Mouse (Mus musculus) heart, embryonic 16.5 days (tissue): ENCODE results near the gene Pou3f1. TPM values are rescaled to one million over a fixed set of nuclear protein-coding genes. Genes with fewer than 3 reads are reported as not detected.

Source experiments
- ATAC-seq: fragments of 200-750 bp; cut with Nextera tagmentation; replicated peaks from 2 replicates; pipeline ENCODE4 v1.8.0; 2017; ENCODE audit warnings: moderate number of reproducible peaks; ENCODE audit not compliant: insufficient read depth, low FRiP score; ENCODE audit errors: extremely low read depth
- H3K27ac ChIP-seq: fragments of 300-500 bp; sonication (generic); 2 replicates; pipeline ENCODE4 v1.5.1; 2014; ENCODE audit warnings: mild to moderate bottlenecking, low read length, control low read depth, moderate library complexity
- H3K27me3 ChIP-seq: fragments of 300-500 bp; sonication (generic); 2 replicates; pipeline ENCODE4 v1.6.1; 2014; ENCODE audit warnings: low read length, mixed read lengths; ENCODE audit not compliant: control insufficient read depth, insufficient read depth
- H3K36me3 ChIP-seq: fragments of 300-500 bp; sonication (generic); 2 replicates; pipeline ENCODE4 v1.6.1; 2014; ENCODE audit not compliant: control insufficient read depth, insufficient read depth
- H3K4me1 ChIP-seq: fragments of 300-500 bp; sonication (generic); 2 replicates; pipeline ENCODE4 v1.6.1; 2014; ENCODE audit warnings: low read length, mixed read lengths; ENCODE audit not compliant: control insufficient read depth, insufficient read depth
- H3K4me2 ChIP-seq: fragments of 300-500 bp; sonication (generic); 2 replicates; pipeline ENCODE4 v1.6.1; 2014; ENCODE audit warnings: low read depth, mild to moderate bottlenecking, control low read depth, low read length
- H3K4me3 ChIP-seq: fragments of 300-500 bp; sonication (generic); 2 replicates; pipeline ENCODE4 v1.5.1; 2014; ENCODE audit warnings: mild to moderate bottlenecking, control low read depth, low read length
- H3K9ac ChIP-seq: fragments of 300-500 bp; sonication (generic); 2 replicates; pipeline ENCODE4 v1.6.1; 2014; ENCODE audit warnings: low read length, control low read depth
- H3K9me3 ChIP-seq: fragments of 300-500 bp; sonication (generic); replicated peaks from 2 replicates; pipeline ENCODE4 v1.6.1; 2016; ENCODE audit warnings: low read length; ENCODE audit not compliant: control insufficient read depth
- WGBS: fragments of 180-500 bp; shearing (Covaris S2); extraction: QIAGEN DNeasy Blood & Tissue Kit; methylation state at CpG from one replicate; pipeline ENCODE4 v1.1.7; 2014; 5-methylcytosine and 5-hydroxymethylcytosine counted together
- polyA plus RNA-seq: library from polyadenylated mRNA; unstranded; fragments of >200 nt; fragmentation: Nextera tagmentation; extraction: Ambion mirVana; gene quantifications from 2 replicates; pipeline ENCODE4 v1.2.1, GENCODE M21; 2015

Gene Pou3f1
- polyA plus RNA-seq = 0.15 and 0.17 TPM in 2 replicates

- H3K27me3 ChIP-seq = peaks cover 63% of the 10 kb centered on the region
- H3K9ac ChIP-seq = peak within 1 kb of the TSS; percentile 64
- H3K9me3 ChIP-seq = no peaks in the 10 kb centered on the region
- ATAC-seq = no peak
- H3K36me3 ChIP-seq = no peaks in the 10 kb centered on the region
- peak within 1 kb of the TSS; percentile 67 for H3K4me3 ChIP-seq
- peaks cover 11% of the 10 kb centered on the region; the same call in 1 of the 2 replicates for H3K4me1 ChIP-seq
- H3K27ac ChIP-seq = no peak within 1 kb of the TSS
- H3K4me2 ChIP-seq = peak within 1 kb of the TSS; percentile 98
- WGBS = 4% methylated on average over 15 of the region's 15 CpGs
Observed at GRCm38 (mm10) chr4:124656518-124656853, at the start of gene Pou3f1. Gene Pou3f1 (plus strand): TSS chr4:124656807.

GRCm38 (mm10) chr4:124607166-124607565 lies 49.4 kb upstream of the Pou3f1 start:
- H3K4me3 ChIP-seq = no peak overlapping the region
- no peaks in the 10 kb centered on the region for H3K9me3 ChIP-seq
- no peaks in the 10 kb centered on the region; the same call in 1 of the 2 replicates for H3K4me1 ChIP-seq
- no peaks in the 10 kb centered on the region for H3K36me3 ChIP-seq
- H3K4me2 ChIP-seq = no peak overlapping the region
- H3K9ac ChIP-seq = no peak overlapping the region
- 52% methylated on average over 8 of the region's 8 CpGs for WGBS
- H3K27ac ChIP-seq = no peak overlapping the region
- H3K27me3 ChIP-seq = peaks cover 27% of the 10 kb centered on the region
- ATAC-seq = no peak

- no peak overlapping the region for H3K4me2 ChIP-seq
- no peak overlapping the region for H3K4me3 ChIP-seq
- no peaks in the 10 kb centered on the region for H3K9me3 ChIP-seq
- no peak overlapping the region for H3K27ac ChIP-seq
- whole genome bisulfite sequencing = 53% methylated on average over 2 of the region's 2 CpGs
- no peak overlapping the region for H3K9ac ChIP-seq
- H3K36me3 ChIP-seq = no peaks in the 10 kb centered on the region
- ATAC-seq = no peak
- H3K27me3 ChIP-seq = peaks cover 14% of the 10 kb centered on the region
- no peaks in the 10 kb centered on the region; the same call in 1 of the 2 replicates for H3K4me1 ChIP-seq
Observed at GRCm38 (mm10) chr4:124610066-124610465, 46.5 kb upstream of the Pou3f1 start.

- peaks cover 11% of the 10 kb centered on the region for H3K27me3 ChIP-seq
- no peak within 1 kb of the TSS for H3K4me3 ChIP-seq
- H3K4me1 ChIP-seq = no peaks in the 10 kb centered on the region; the same call in 1 of the 2 replicates
- ATAC-seq = no peak
- H3K9me3 ChIP-seq = no peaks in the 10 kb centered on the region
- no peak within 1 kb of the TSS for H3K4me2 ChIP-seq
- H3K9ac ChIP-seq = no peak within 1 kb of the TSS
- no peak within 1 kb of the TSS for H3K27ac ChIP-seq
- no peaks in the 10 kb centered on the region for H3K36me3 ChIP-seq
- WGBS = 88% methylated on average over 2 of the region's 2 CpGs
Observed at GRCm38 (mm10) chr4:124610703-124611102, 45.9 kb upstream of the Pou3f1 start, which contains the start of gene 3100002H09Rik. Gene 3100002H09Rik (minus strand): TSS chr4:124610803.

GRCm38 (mm10) chr4:124611768-124612167 lies 44.8 kb upstream of the Pou3f1 start:
- 63% methylated on average over 4 of the region's 4 CpGs for WGBS

GRCm38 (mm10) chr4:124614189-124614588 lies 42.4 kb upstream of the Pou3f1 start:
- H3K4me2 ChIP-seq = no peak overlapping the region
- H3K27ac ChIP-seq = no peak overlapping the region
- peaks cover 4% of the 10 kb centered on the region; the same call in 1 of the 2 replicates for H3K27me3 ChIP-seq
- no peak for ATAC-seq
- 11% methylated on average over 1 of the region's 1 CpGs for WGBS
- no peaks in the 10 kb centered on the region for H3K4me1 ChIP-seq
- no peaks in the 10 kb centered on the region for H3K9me3 ChIP-seq
- H3K9ac ChIP-seq = no peak overlapping the region
- H3K4me3 ChIP-seq = no peak overlapping the region
- no peaks in the 10 kb centered on the region for H3K36me3 ChIP-seq

More at GRCm38 (mm10) chr4:124611768-124612167, 44.8 kb upstream of the Pou3f1 start:
- ATAC-seq = no peak
- Histone ChIP-seq H3K36me3 (no peaks in the 10 kb centered on the region), H3K4me1 (no peaks in the 10 kb centered on the region; the same call in 1 of the 2 replicates), H3K4me2 (no peak overlapping the region), H3K27me3 (peaks cover 7% of the 10 kb centered on the region), H3K9ac (no peak overlapping the region), H3K27ac (no peak overlapping the region), H3K9me3 (no peaks in the 10 kb centered on the region), H3K4me3 (no peak overlapping the region)

GRCm38 (mm10) chr4:124615406-124615960 lies 41.1 kb upstream of the Pou3f1 start:
- Histone ChIP-seq H3K4me2 (no peak overlapping the region), H3K9ac (no peak overlapping the region), H3K4me1 (no peaks in the 10 kb centered on the region), H3K36me3 (no peaks in the 10 kb centered on the region), H3K4me3 (no peak overlapping the region), H3K9me3 (no peaks in the 10 kb centered on the region), H3K27ac (no peak overlapping the region), H3K27me3 (0 out of 2 replicates have a peak, but pooled peaks cover 3% of the 10 kb centered on the region)
- WGBS = 59% methylated on average over 14 of the region's 14 CpGs
- ATAC-seq = no peak

- no peak overlapping the region for H3K4me2 ChIP-seq
- 76% methylated on average over 9 of the region's 9 CpGs for WGBS
- H3K4me1 ChIP-seq = no peaks in the 10 kb centered on the region
- H3K27me3 ChIP-seq = 0 out of 2 replicates have a peak, but pooled peaks cover 3% of the 10 kb centered on the region
- no peak overlapping the region for H3K4me3 ChIP-seq
- H3K9ac ChIP-seq = no peak overlapping the region
- H3K27ac ChIP-seq = no peak overlapping the region
- ATAC-seq = no peak
- no peaks in the 10 kb centered on the region for H3K9me3 ChIP-seq
- no peaks in the 10 kb centered on the region for H3K36me3 ChIP-seq
Observed at GRCm38 (mm10) chr4:124615986-124616385, 40.6 kb upstream of the Pou3f1 start.

GRCm38 (mm10) chr4:124616636-124617035 lies 40.0 kb upstream of the Pou3f1 start:
- no CpG with 5 or more reads among the region's 1 CpGs for WGBS
- Histone ChIP-seq H3K4me1 (no peaks in the 10 kb centered on the region), H3K27ac (no peak overlapping the region), H3K4me2 (no peak overlapping the region), H3K4me3 (no peak overlapping the region), H3K36me3 (no peaks in the 10 kb centered on the region), H3K27me3 (0 out of 2 replicates have a peak, but pooled peaks cover 3% of the 10 kb centered on the region), H3K9ac (no peak overlapping the region), H3K9me3 (no peaks in the 10 kb centered on the region)
- ATAC-seq = no peak
